Mouse (Mus musculus) olfactory bulb, adult 2 months (tissue): ENCODE data around the gene Erg28.

Source experiments
- CTCF ChIP-seq: fragments of 200-500 bp; IDR thresholded peaks from 2 replicates; pipeline ENCODE4 v1.5.1; 2012; ENCODE audit warnings: low read depth, mild to moderate bottlenecking, low read length, moderate library complexity; ENCODE audit not compliant: insufficient read depth
- POLR2A ChIP-seq: fragments of 200-500 bp; IDR thresholded peaks from 2 replicates; pipeline ENCODE4 v1.6.1; 2012; ENCODE audit warnings: mild to moderate bottlenecking, low read depth, low read length, moderate library complexity; ENCODE audit not compliant: insufficient read depth

DNA sequence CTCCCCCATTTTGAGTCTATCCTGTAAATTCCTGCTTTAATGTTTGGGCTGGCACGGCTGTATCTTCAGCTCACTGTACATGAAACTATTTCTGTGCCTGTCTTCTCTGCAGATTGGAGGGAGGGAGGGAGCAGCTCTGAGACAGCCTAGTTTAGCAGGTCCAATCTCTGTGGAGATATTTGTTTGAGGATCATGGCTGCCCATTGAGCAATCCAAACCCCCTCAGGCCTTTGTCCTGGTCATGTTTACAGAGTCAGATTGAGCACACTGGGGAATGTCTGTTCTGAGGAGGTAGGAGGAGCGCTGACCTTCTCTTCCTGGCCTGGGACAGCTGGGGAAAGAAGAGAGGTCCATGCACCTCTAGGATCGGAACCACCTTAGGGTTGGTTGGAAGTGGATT is 58.1 kb downstream of the Erg28 start:
- no peak for TF ChIP-seq CTCF
- TF ChIP-seq POLR2A, result no peak
